ENCODE assay signal across 32 mouse cellular contexts in the genomic region with DNA sequence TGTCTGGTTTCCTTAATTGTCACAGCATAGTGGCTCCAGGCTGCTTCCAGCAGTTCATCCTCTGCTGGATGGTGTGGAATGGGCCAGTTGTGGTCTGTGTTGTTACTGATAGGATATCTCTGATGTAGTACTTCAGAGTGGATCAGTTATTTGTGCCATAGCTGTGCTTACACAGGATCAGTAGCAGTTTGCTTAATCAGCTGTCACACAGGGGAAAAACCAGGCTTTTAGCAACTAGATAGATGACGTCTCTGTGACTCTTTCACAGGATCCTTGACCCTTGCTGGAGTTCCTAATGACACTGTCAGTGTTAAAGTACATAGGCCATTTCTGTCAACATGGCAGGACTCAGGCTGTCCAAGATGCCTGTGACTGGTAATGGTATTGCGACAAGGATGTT. TPM values are rescaled to one million over a fixed set of nuclear protein-coding genes. Genes with fewer than 3 reads are reported as not detected.
A peak's percentile ranks its signal among the peaks of the same experiment; 100 is the strongest.
DNase-seq lines count a peak whose midpoint lies in the region; ATAC-seq and TF ChIP-seq lines count a peak whose summit lies in the region.
"Had no signal": no experiment of that assay in that cellular context is flagged by ENCODE, and none has a peak within 500 bp of the region (broad histone marks: within the 10 kb centered on the region; RNA-seq: fewer than 3 reads in every experiment).

No protein-coding gene starts in this region.

- DNase-seq in liver, adult 2 months (ENCODE audit: extremely low read depth, low read depth, low spot score): peak; percentile 99
- no peak for DNase-seq in liver
- no peak for DNase-seq in left cerebral cortex, adult 8-10 months (ENCODE audit: low spot score in 2 of 2)
- DNase-seq in left cerebral cortex, adult 11 months (ENCODE audit: low spot score): no peak
- DNase-seq: adrenal gland, postnatal 10 days; B cell, adult 2 months; cerebellum, adult 11 months; cerebellum, adult 9-11 months; embryo, embryonic 11 days; heart, adult 2 months; heart, postnatal 10 days; kidney, adult 8-10 months; kidney, postnatal 10 days; layer of hippocampus, postnatal 36 days; lung, adult 2 months; lung, postnatal 10 days; retina, postnatal 1 day; right cerebral cortex, postnatal 14 days; thymus, postnatal 4 days had no signal

- peaks cover 27% of the 10 kb centered on the region for H3K4me1 ChIP-seq in liver, adult 2 months (ENCODE audit: control insufficient read depth, insufficient read depth, low read length)
- H3K4me1 ChIP-seq in liver, embryonic 12.5 days: peaks cover 40% of the 10 kb centered on the region
- H3K4me1 ChIP-seq in liver, embryonic 15.5 days (replicated peaks): peaks cover 43% of the 10 kb centered on the region

- H3K9ac ChIP-seq in liver, adult 2 months (ENCODE audit: low read depth, low read length): peak overlapping the region; percentile 4; the same call in 1 of the 2 replicates
- 0 out of 2 replicates have a peak overlapping the region, but pooled peaks have one; percentile 39 for H3K9ac ChIP-seq in liver, embryonic 12.5 days
- H3K9ac ChIP-seq in liver, embryonic 15.5 days: no peak overlapping the region
- H3K9ac ChIP-seq: heart, embryonic 12.5 days; intestine, embryonic 15.5 days; limb, embryonic 12.5 days; midbrain, embryonic 13.5 days; neural tube, embryonic 15.5 days had no signal

- TF ChIP-seq POLR2A in liver, adult 2 months (IDR thresholded peaks at IDR 0.05; ENCODE audit: extremely low read depth, insufficient read depth, low read length): no peak

- peak overlapping the region; percentile 67 for H3K27ac ChIP-seq in liver, adult 2 months (replicated peaks; ENCODE audit: insufficient read depth, low read depth, low read length)
- H3K27ac ChIP-seq in liver, embryonic 12.5 days: 0 out of 2 replicates have a peak overlapping the region, but pooled peaks have one; percentile 8
- peak overlapping the region; percentile 14; the same call in 1 of the 2 replicates for H3K27ac ChIP-seq in liver, embryonic 15.5 days (replicated peaks)
- H3K27ac ChIP-seq: heart, adult 2 months; hindbrain, embryonic 10.5 days; intestine, embryonic 15.5 days; limb, embryonic 12.5 days; macrophage; midbrain, embryonic 13.5 days; neural tube, embryonic 15.5 days had no signal

- no peaks in the 10 kb centered on the region for H3K9me3 ChIP-seq in liver, embryonic 12.5 days (replicated peaks)
- H3K9me3 ChIP-seq in liver, embryonic 15.5 days (replicated peaks): no peaks in the 10 kb centered on the region
- H3K9me3 ChIP-seq: heart, embryonic 12.5 days; hindbrain, embryonic 10.5 days; intestine, embryonic 15.5 days; limb, embryonic 12.5 days; midbrain, embryonic 13.5 days; neural tube, embryonic 15.5 days had no signal

- peaks cover 9% of the 10 kb centered on the region; the same call in 1 of the 2 replicates for H3K36me3 ChIP-seq in liver, adult 2 months (ENCODE audit: control insufficient read depth, insufficient read depth, low read length)
- peaks cover 47% of the 10 kb centered on the region for H3K36me3 ChIP-seq in liver, embryonic 12.5 days
- peaks cover 24% of the 10 kb centered on the region for H3K36me3 ChIP-seq in liver, embryonic 15.5 days (replicated peaks)
- H3K36me3 ChIP-seq: intestine, embryonic 15.5 days had no signal

- TF ChIP-seq CTCF in liver, adult 2 months (IDR thresholded peaks at IDR 0.05; ENCODE audit: low read depth, low read length): no peak

- 0 out of 2 replicates have a peak, but pooled peaks have one; percentile 24 for ATAC-seq in liver, embryonic 12.5 days
- ATAC-seq in liver, embryonic 15.5 days (ENCODE audit: insufficient read depth): 0 out of 2 replicates have a peak, but pooled peaks have one; percentile 4
- ATAC-seq: activated CD4-positive, CD25-positive, alpha-beta regulatory T cell, adult 4 months; forebrain, embryonic 16.5 days; hindbrain, embryonic 16.5 days; intestine, embryonic 15.5 days; midbrain, embryonic 13.5 days had no signal

- peak overlapping the region; percentile 7; the same call in 1 of the 2 replicates for H3K4me2 ChIP-seq in liver, embryonic 12.5 days
- H3K4me2 ChIP-seq in liver, embryonic 15.5 days: no peak overlapping the region
- H3K4me2 ChIP-seq: heart, embryonic 12.5 days; intestine, embryonic 15.5 days; limb, embryonic 12.5 days; midbrain, embryonic 13.5 days; neural tube, embryonic 15.5 days had no signal

- no peaks in the 10 kb centered on the region; the same call in 1 of the 2 replicates for H3K79me2 ChIP-seq in liver, adult 2 months (ENCODE audit: control insufficient read depth, insufficient read depth, low read length)

- no peak overlapping the region for H3K4me3 ChIP-seq in liver, adult 2 months (ENCODE audit: insufficient read depth, low read depth, low read length)
- no peak overlapping the region for H3K4me3 ChIP-seq in liver, embryonic 12.5 days
- H3K4me3 ChIP-seq in liver, embryonic 15.5 days (replicated peaks): no peak overlapping the region
- H3K4me3 ChIP-seq: erythroblast, embryonic 14.5 days; heart, adult 2 months; heart, embryonic 12.5 days; hindbrain, embryonic 10.5 days; intestine, embryonic 15.5 days; limb, embryonic 12.5 days; midbrain, embryonic 13.5 days; neural tube, embryonic 15.5 days had no signal

- H3K27me3 ChIP-seq in liver, adult 2 months (ENCODE audit: control insufficient read depth, insufficient read depth, low read length): no peaks in the 10 kb centered on the region
- no peaks in the 10 kb centered on the region for H3K27me3 ChIP-seq in liver, embryonic 12.5 days (replicated peaks)
- H3K27me3 ChIP-seq in liver, embryonic 15.5 days: no peaks in the 10 kb centered on the region
- H3K27me3 ChIP-seq: heart, embryonic 12.5 days; intestine, embryonic 15.5 days; limb, embryonic 12.5 days; midbrain, embryonic 13.5 days; neural tube, embryonic 15.5 days had no signal

- WGBS in liver, adult 2 months: 13% methylated on average over 2 of the region's 2 CpGs
- 55% methylated on average over 2 of the region's 2 CpGs for WGBS in liver, embryonic 12.5 days (ENCODE audit: insufficient replicate concordance)
- 44% methylated on average over 2 of the region's 2 CpGs for WGBS in liver, embryonic 15.5 days (ENCODE audit: insufficient replicate concordance)

RNA-seq across cellular contexts. Expression of a gene that starts 4.8 kb away (rescaled TPM):
- total RNA-seq in liver, adult 2 months (2014; rRNA removed): 27.8 and 33.6 TPM in 2 replicates
- polyA plus RNA-seq in liver, adult 2 months (2012; rRNA removed): 11.8 and 14.7 TPM in 2 replicates
- 33.9 and 34.7 TPM in 2 replicates for polyA plus RNA-seq in liver, embryonic 12.5 days (2016; fragmentation: Nextera tagmentation; extraction: Ambion mirVana)
- polyA plus RNA-seq in liver, embryonic 15.5 days (2015; fragmentation: Nextera tagmentation; extraction: Ambion mirVana): 23.1 and 24.0 TPM in 2 replicates
- total RNA-seq in left cerebral cortex, adult 8-10 months (2022): 10 to 100 TPM; 26.7 to 32.6 (median 30.1) TPM

RNA-seq across cellular contexts. Expression of a gene that starts 4.8 kb away (rescaled TPM):
- total RNA-seq in liver, adult 2 months (2014; rRNA removed): 683 and 898 TPM in 2 replicates
- 622 and 696 TPM in 2 replicates for polyA plus RNA-seq in liver, adult 2 months (2012; rRNA removed)
- 39.1 and 41.1 TPM in 2 replicates for polyA plus RNA-seq in liver, embryonic 12.5 days (2016; fragmentation: Nextera tagmentation; extraction: Ambion mirVana)
- polyA plus RNA-seq in liver, embryonic 15.5 days (2015; fragmentation: Nextera tagmentation; extraction: Ambion mirVana): 53.1 and 57.8 TPM in 2 replicates
- total RNA-seq in left cerebral cortex, adult 8-10 months (2022): 10 to 100 TPM; 22.9 to 28.0 (median 25.9) TPM

RNA-seq across cellular contexts. Expression of a gene that starts 31.0 kb away (rescaled TPM):
- total RNA-seq in liver, adult 2 months (2014; rRNA removed): 13.6 and 21.1 TPM in 2 replicates
- polyA plus RNA-seq in liver, adult 2 months (2012; rRNA removed): 17.6 and 18.6 TPM in 2 replicates
- 44.8 and 49.1 TPM in 2 replicates for polyA plus RNA-seq in liver, embryonic 12.5 days (2016; fragmentation: Nextera tagmentation; extraction: Ambion mirVana)
- polyA plus RNA-seq in liver, embryonic 15.5 days (2015; fragmentation: Nextera tagmentation; extraction: Ambion mirVana): 32.5 and 34.1 TPM in 2 replicates
- 10 to 100 TPM; 12.7 to 40.4 (median 22.1) TPM for total RNA-seq in left cerebral cortex, adult 8-10 months (2022)

RNA-seq across cellular contexts. Expression of a gene that starts 39.3 kb away (rescaled TPM):
- total RNA-seq in liver, adult 2 months (2014; rRNA removed): 15.6 and 20.1 TPM in 2 replicates
- polyA plus RNA-seq in liver, adult 2 months (2012; rRNA removed): 9.3 and 10.8 TPM in 2 replicates
- 37.1 and 37.2 TPM in 2 replicates for polyA plus RNA-seq in liver, embryonic 12.5 days (2016; fragmentation: Nextera tagmentation; extraction: Ambion mirVana)
- polyA plus RNA-seq in liver, embryonic 15.5 days (2015; fragmentation: Nextera tagmentation; extraction: Ambion mirVana): 22.6 and 23.0 TPM in 2 replicates
- total RNA-seq in left cerebral cortex, adult 8-10 months (2022): 10 to 100 TPM; 34.4 to 39.4 (median 36.7) TPM

Comparison
In these comparisons a context has a peak if more than half of its experiments do, and no peak if none do; other contexts are left out.
1. RNA of a gene that starts 4.8 kb away (polyA plus RNA-seq): 622 to 696 TPM in liver, adult 2 months; 53.1 to 57.8 TPM in liver, embryonic 15.5 days and 39.1 to 41.1 TPM in liver, embryonic 12.5 days; every median in the first group is over 10 times any median in the second.
2. H3K27ac ChIP-seq: peak in every context shown above with its lines; median percentile 67 in liver, adult 2 months; 14 in liver, embryonic 15.5 days; 8 in liver, embryonic 12.5 days.